Mouse (Mus musculus) embryo, embryonic 10 days (tissue): ENCODE results near the gene Pbx3.

Experiments used
- DNase-seq: peaks from one replicate; pipeline ENCODE4 v3.0.0-alpha.2; 2015; ENCODE audit warnings: low spot score

Gene Pbx3

DNA sequence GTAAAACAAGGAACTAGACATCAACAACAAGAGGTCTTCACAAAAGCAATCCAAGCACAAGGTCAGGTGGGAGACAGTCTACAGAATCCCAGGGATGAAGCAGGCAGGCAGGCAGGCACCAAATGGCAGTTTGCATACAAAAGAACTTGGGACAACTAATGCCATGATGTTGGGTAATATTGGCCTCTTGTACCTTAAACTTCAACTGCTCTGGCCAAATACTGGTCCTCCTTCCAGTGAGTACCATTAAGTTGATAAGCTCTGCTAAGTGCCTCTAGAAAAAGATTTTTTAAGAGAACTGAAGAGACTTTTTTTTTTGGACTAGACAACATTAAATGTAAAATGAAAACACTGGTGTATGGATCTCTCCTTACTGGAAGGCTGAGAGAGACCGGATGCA lies 83.2 kb downstream of the Pbx3 start:
- no peak for DNase-seq

DNA sequence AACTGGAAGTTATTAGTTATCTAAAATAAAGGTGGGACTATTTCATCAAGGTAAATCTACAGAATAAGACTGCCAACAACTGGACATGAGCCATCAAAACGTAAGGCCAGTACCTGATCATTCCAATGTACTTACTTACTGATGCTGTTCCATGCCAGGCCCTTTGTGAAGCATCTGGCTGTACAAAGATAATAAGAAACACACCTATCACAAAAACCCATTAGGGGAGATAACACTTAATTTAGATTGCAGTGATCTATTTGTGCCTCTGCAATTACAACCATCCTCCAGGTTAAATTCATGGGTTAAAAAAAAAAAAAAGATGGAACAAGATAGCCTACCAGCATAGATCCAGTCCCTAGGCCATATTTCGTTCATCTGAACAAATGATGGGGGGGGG lies 88.7 kb downstream of the Pbx3 start:
- no peak for DNase-seq

DNA sequence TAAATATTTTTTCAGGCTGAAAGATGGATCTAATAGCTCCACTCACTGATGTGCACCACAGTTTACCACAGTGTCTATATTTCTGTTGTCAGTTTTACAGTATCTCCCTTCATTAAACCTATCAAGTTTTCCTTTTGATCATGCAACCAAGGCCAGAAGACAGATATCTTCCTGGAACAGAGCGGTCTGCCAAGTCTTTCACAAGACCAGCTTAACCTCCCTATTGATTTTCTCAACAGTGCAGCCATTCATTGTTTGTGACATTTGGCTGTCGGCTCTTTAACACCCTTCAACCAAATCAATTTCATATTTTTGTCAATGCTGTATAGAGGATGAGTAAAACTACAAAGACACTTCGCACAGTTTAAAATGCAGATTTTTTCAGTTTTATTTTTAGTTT lies 91.9 kb downstream of the Pbx3 start:
- no peak for DNase-seq

DNA sequence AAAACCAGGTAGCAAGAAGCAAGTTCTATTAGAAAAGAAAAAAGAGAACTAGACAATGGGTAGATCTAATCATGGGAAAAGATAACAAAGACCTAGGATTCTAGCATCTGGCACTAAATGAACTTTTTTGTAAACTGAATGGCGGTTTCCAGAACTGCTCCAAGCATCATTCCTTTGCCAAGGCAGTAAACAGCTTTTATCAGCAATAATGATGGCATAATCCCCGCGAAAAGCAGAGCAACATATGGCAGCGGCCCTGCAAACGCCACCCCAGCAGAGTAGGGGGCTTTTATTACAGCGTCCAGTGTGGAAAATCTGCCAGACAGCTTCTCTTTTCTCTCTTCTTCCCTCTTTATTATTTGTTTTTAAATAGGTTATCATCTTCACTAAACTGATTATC lies 93.2 kb downstream of the Pbx3 start:
- DNase-seq: no peak

DNA sequence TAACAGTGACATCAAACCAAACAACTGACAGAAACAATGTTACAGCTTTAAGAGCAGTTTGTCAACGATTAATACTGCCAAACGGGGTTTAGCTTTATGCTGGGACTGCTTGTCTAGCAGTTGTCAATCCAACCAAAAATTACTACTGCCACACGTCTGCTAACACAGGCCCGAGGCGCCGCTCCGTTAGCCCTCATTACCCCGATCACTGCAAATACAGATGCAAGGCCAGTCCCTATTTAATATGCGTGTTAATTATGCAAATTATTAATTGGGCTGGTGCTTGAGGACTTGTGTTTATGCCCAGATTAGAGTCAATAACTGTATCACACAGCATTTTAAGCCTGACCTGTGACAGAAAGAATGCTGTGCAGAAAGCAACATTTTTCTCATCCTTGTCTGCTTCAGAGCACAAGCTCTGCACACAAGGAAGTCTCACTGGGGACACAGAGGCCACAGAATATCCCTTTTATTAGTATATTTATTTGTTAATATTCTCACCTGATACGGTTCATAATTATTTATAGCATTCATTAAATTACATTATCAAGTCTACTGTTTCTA lies 97.2 kb downstream of the Pbx3 start:
- DNase-seq: no peak

DNA sequence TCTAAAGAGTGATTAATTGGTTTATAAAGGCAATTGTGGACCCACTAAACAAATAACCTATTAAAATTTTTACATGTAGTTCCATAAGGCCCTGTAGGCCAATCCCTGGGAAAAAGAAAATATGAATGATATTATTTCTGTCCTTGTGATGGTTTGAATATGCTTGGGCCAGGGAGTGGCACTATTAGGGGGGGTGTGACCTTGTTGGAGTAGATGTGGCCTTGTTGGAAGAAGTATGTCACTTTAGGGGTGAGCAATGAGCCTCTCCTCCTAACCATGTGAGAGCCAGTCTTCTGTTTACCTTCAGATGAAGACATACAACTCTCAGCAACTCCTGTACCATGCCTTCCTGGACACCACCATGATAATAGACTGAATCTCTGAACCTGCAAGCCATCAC lies 110.9 kb downstream of the Pbx3 start:
- no peak for DNase-seq

DNA sequence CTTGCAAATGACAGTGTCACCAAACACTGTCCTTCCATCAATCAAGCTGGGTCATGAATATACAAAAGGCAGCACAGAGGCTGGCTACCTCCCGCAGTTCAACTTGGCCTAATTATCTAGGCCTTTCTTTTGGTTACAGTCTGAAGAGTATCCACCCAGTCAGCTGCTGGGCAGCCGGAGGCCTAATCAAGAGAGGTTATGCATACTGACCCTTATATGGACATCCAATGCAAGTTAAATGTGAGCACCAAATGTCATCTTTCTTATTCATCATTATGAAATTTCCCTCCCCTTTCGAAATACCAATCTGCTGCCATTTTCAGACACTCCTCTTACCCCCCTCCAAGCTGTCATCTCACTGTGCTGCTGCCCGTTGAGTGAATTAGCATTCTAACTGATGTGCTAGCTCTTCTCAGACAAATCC lies 112.3 kb downstream of the Pbx3 start:
- DNase-seq: peak; percentile 19

DNA sequence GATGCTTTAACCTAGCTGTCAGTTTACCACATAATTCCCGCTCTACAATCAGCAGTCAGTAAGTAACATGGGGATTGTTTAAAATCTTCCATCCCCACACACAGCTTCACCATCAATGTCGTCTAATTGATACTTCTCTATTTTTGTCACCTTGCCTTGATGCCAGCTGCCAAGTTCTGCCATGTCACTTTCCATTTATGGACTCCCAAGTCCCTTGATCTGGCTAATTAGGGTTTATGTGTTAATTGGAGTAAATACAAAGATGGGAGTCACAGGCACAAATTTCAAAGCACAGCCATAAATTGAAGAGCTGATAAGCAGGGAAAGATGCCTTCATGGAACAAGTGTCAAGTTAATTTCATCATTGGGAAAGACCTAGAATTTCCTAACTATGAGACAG lies 114.7 kb downstream of the Pbx3 start:
- no peak for DNase-seq

DNA sequence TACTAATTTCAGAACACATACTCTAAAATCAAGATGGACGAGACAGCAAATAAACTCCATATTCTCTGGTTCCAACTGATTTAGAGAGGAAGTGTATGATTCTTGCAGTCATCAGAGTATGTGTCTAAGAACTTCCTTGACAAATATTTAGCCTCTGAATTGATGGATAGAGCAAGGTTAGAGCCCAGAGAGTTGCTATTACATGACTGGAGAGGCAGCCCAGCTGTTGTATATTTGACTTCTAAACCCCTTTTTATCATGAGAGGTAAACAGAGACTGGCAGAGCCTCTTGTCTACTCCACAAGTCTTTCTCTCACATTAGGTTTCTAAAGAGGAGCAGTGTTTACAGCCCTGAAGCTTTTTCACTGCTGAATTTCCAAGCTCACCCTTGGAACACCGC lies 115.3 kb downstream of the Pbx3 start:
- no peak for DNase-seq

DNA sequence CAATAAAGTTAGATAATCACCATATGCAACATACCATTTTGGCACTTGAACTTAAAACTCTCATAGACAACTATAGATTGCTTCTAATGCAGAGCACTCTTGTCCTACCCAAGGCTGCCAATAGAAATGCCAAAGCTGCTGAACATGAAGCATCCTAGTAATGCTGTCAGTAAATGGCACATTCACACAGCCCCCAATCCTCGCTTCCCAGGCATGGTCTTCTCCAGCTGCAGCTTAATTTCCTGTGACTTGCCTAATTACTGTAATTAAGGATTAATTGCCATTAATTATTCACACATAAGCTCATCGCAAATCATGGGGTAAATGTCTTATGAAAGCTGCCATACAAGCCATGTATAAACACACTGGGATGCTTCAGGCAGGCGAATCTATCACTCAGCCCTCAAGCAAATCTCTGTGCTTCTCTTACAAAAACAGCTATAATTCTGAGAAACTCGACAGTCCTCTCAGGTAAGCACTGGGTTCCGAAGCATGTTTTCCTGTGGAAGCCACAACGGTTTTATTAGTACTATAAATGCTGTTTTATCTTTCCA lies 116.9 kb downstream of the Pbx3 start:
- DNase-seq: no peak

DNA sequence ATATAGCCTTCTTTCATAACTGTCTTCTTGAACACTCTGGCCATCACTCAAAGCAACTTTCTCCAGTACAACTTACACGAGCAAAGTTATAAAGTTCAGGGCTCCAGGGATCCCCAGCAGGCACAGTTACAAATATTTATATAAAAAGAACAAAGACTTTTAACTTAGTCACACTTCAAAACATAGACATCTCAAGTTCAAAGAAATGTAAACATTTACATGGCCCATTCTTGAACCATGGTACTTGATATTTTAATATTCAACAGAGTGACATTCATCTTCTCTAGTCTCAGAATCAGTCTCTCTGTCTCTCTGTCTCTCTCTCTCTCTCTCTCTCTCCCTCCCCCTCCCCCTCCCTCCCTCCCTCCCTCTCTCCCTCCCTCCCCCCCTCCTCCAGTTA lies 119.3 kb downstream of the Pbx3 start:
- DNase-seq: no peak

DNA sequence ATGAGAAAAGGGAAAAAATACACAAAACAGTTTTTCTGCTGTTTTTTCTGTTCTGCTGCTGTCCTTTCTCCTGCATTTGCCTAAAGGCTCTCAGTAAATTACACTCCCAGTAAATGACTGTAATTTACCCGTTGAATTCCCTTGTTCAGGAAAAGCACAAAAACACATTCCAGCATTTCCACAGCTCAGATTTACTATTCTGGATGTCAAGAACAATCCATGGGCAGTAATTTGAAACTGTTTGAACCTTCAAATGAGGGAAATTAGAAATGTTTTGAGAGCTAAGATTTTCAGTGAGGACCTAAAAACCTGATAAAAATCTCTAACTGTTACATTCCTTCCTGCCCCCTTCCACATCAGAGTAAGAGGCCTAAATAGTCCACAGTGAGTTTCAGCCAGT lies 119.8 kb downstream of the Pbx3 start:
- no peak for DNase-seq

DNA sequence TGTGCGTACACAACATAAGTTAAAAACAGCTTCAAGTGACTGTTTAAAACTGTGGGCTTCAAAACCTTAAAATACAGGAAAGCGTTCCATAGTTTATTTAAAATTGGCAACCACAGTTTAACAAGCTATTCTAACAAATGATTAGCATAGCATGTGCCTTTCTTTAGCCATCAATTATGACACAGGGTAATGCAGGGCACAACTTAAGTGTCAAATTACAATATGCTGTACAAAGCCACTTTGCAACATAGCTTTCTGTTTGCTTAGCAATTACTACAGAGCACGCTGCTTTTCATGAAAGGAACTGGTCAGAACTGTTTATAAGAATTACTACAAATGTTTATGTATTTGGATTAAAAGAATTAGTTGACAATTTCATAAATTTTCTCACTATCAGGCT lies 120.7 kb downstream of the Pbx3 start:
- DNase-seq: peak; percentile 32

DNA sequence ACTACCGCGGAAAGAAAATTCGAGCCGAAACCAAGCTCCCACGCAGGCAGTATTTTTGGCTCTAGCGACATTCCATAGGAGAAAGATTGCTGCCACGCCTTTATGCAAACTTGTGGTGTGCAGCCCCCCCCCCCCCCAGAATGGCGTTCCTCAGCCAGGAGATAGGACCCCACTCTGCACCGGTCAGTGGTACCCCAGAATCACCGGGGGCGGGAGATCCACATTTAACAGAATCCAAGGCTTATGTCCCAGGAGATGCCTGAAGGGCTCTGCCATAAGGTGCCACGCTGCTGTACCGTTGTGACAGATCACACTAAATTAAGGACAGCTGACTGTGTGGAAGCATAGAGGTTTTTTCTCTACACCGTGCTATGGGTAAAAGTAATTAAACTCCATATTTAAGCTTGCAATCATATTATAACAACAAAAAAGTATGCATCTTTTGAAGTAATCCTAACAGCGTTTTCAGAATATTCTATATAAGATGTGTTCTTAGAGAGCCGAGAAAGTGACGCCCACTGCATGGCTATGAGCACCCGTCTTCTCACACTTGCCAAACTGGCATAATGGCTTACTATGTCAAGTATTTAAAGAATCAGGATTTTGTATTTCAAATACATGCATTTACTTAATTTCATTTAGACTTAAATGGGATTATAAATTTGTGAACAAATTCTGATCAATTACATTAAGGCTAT lies 122.8 kb downstream of the Pbx3 start:
- peak; percentile 60 for DNase-seq

DNA sequence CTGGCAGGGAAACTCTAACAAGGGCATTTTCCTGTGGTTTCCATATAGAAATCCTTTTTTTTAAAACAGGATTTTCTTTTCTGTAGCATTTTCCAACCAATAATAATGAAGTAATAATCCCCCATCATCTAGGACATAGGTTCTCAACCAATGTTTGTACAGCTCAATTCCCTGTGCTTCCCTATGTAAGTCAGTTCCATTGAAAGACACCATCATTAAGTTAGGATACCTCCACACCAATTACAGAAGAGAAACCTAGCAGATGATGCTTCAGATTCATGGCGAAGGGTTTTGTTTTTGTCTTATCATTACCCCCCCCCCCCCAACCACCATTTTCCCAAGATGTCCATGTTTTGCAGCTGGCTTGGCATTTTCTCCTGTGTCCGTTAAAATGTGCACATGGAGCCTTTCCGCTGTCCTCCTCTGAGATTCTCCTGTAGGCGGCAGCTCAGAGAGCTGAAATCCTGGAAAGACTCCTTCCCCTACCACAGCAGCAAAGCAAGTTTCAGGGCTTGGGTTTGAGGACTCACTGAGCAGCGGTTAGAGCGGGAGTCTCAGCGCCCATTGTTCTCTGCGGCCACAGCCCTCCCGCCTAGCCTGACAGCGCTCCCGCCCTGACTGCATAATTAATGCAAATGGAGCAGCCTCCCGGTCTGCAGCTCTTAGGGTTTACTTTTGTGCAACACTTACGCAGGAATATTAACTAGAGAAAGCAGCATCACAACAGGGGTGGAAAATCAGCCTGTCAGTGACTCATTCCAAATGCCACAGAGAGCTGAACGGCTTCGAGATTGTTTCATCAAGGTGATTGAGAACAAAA lies 123.6 kb downstream of the Pbx3 start:
- DNase-seq: peak; percentile 94

DNA sequence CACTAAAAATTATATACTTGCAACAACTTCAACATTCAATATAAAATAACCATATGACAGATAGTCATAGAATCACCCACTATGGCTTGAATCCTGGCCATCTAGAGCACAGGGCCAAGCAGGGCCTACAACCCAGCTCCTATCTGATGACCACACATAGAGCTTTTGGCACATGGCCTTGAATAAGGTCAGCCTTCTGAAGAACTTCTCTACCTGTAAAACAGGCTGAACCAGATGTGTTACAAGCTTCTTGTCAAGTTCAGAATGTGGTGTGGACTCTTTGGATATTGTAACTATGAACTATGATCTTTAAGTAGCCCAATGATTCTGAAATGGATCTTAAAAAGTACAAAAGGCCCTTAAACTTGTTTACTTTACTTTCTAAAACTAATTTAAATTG lies 132.1 kb downstream of the Pbx3 start:
- no peak for DNase-seq

DNA sequence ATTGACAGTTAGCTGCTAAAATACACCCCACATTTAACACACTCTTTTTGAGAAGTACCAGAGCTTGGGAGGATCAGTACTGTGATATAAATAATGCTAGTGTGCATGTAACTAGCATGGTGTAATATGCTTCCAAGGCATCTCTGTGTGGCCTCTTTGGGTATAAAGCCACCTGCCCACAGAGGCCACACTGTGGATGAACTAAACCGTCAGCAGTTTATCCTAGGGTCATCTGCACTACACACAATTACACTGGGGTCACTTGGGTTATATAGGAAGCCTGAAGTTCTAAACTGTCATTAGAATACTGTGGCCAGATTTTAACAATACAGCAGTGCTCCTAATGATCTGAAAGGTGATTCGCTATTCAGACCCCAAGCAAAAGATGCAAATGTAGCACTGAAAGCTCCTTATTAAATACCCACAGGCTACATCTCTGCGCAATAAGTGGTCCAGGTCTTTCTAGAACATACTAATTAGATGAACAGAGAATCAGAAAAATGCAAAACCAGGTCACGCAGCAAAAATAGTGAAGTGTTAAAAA lies 133.6 kb downstream of the Pbx3 start:
- DNase-seq: no peak

DNA sequence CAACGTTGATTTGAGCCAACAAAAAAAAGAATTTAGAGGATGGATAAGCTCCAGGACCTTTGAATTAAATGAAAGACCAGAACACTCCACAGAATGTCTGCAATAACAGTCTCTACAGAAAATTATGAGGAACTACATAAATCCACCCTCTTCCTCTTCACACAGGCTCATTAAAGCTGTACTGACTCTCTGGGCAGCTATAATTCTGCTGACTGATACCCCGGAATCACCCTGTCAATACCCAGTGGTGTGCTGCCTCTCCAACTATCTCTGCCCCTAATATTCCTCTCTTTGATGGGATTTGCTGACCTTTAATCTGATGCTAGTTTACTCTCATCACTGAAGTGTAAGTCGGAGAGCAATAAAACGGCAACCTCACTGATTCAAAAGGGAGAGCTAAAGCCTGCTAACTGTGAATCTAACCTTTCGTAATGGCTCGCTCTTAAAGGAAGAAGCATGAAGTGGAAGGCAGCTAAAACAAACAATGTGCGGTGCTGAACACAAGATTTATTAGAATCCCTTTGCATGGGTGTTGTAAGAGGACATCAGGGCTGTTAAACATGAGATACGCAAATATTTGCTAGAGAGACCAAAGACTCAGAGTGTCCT lies 137.4 kb downstream of the Pbx3 start:
- no peak for DNase-seq

DNA sequence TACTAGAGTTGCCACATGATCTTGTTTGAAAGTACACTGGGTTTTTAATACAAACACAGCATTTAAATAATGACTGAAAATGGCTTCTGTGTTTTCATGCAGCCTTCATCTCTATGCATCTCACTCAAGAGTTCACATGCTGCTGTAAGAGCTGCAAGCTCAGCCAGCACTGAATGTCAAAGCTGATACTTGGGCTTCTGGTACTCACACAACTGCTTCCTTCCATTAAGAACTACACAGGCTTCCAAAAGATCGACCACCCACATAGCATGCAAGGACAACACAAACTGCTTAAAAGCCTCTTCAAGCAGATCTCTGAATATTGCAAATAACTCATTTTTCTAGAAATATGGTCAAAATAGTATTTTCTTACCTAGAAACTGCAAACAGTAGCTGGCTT lies 138.7 kb downstream of the Pbx3 start:
- DNase-seq: peak; percentile 33

DNA sequence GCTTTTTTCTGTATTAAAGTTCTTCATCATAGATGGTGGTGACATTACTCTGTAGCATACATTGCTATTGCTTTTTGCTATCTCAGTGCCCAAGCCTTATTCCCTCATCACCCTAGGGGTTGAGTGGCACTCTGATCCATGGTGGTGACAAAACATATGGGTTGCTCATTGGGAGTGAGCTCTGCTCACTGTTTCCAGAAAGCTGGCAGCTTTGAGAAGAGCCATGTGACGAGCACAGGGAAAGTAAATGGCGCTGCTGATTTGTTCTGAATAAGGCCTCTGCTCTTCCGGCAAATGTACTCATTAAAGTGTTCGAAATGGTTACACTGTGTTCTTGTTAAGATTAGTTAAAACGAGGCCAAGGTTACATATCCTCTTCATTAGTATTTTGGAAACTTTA lies 139.7 kb downstream of the Pbx3 start:
- no peak for DNase-seq

DNA sequence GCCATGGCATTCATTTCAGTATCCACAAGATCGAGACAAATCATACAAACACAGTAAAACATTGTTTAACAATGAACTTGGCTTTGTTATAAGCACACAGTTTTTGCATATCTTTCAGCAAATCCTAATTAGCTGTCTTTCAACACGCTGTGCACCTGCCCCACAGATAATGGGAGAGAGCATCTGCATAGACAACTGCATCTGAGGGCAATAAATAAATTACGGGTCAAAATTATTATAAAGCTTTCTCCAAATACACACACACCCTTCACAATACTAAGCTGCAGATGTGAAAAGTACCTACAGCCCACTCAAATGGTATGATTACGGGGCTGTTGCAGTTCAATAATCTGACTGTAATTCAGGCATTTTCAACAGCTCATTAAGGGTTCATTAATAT lies 145.3 kb downstream of the Pbx3 start:
- no peak for DNase-seq

DNA sequence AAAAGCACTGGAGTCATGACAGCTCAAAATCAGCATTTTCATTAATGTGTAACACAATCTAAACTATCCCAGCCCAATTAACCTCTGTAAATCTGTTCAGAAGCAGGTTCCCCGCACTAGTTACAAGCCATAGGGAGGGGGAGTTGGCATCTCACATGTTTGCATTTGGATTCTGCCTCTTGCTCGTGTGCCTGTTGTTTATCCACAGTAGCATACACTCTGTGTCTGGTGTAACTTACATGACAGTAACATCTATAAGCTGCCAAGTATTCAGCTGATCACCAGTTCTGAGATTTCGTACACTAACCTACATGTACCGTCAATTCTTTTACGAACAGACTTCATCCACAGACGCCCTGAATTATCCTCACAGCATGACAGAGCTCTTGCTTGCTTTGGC lies 147.5 kb downstream of the Pbx3 start:
- DNase-seq: no peak
